Mouse (Mus musculus): ENCODE results near the gene Adamts10.

DNA sequence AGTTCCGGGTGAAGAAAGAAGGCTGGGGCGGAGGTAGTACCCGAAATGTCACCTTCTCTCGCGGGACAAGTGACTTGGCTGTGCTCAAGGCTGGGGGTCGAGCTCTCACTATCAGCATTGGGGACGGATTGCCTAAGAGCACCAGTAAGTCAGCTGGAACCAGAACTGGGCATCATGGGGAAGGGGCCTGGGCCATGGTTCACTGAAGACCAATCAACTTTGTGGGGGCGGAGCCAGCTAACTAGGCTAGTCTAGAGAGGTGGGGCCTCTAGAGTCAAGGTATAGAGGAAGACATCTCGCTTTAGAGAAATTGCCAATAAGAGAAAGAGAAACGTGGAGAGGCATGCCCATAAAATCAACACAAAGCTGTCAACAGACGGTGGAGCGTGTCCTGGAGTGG is 77.9 kb downstream of the Adamts10 start:
- TF ChIP-seq CTCF (IDR thresholded peaks at IDR 0.05; ENCODE audit: insufficient read depth, low read depth, low read length), result no peak
- TF ChIP-seq POLR2A (IDR thresholded peaks at IDR 0.05; ENCODE audit: insufficient read depth, low read depth, low read length), result no peak

Measured in olfactory bulb, adult 2 months (tissue).